In genomic region chr15:101068671-101069070, GRCm38 (mm10) we compare ENCODE assay signal across 17 mouse cellular contexts. TPM values are rescaled to one million over a fixed set of nuclear protein-coding genes. Genes with fewer than 3 reads are reported as not detected.
DNase-seq lines count a peak whose midpoint lies in the region; ATAC-seq and TF ChIP-seq lines count a peak whose summit lies in the region.
"Had no signal": no experiment of that assay in that cellular context is flagged by ENCODE, and none has a peak within 500 bp of the region (broad histone marks: within the 10 kb centered on the region; RNA-seq: fewer than 3 reads in every experiment).

No protein-coding gene starts in this region.

- H3K4me3 ChIP-seq in hindbrain, embryonic 12.5 days = no peak overlapping the region
- H3K4me3 ChIP-seq in hindbrain, embryonic 14.5 days (replicated peaks; ENCODE audit: low read length) = no peak overlapping the region
- no peak overlapping the region for H3K4me3 ChIP-seq in embryonic facial prominence, embryonic 12.5 days
- no peak overlapping the region for H3K4me3 ChIP-seq in kidney, postnatal 0 days (replicated peaks; ENCODE audit: low read depth, low read length)
- H3K4me3 ChIP-seq: erythroblast, embryonic 14.5 days; hindbrain, embryonic 15.5 days had no signal

- no peak for TF ChIP-seq CTCF in brain, embryonic 14.5 days (IDR thresholded peaks at IDR 0.05; ENCODE audit: borderline replicate concordance, extremely low read depth, insufficient read depth, insufficient read length)
- no peak for TF ChIP-seq CTCF in kidney, postnatal 0 days (IDR thresholded peaks at IDR 0.05; ENCODE audit: low read depth)

- peak overlapping the region; percentile 86; the same call in 1 of the 2 replicates for H3K27ac ChIP-seq in hindbrain, embryonic 12.5 days
- H3K27ac ChIP-seq in hindbrain, embryonic 14.5 days = no peak overlapping the region; the same call in 1 of the 2 replicates
- peak overlapping the region; percentile 43; the same call in 1 of the 2 replicates for H3K27ac ChIP-seq in embryonic facial prominence, embryonic 12.5 days
- H3K27ac ChIP-seq in kidney, postnatal 0 days = peak overlapping the region; percentile 82
- H3K27ac ChIP-seq: hindbrain, embryonic 15.5 days had no signal

- peaks cover 4% of the 10 kb centered on the region; the same call in 1 of the 2 replicates for H3K36me3 ChIP-seq in hindbrain, embryonic 12.5 days
- no peaks in the 10 kb centered on the region for H3K36me3 ChIP-seq in hindbrain, embryonic 14.5 days (replicated peaks; ENCODE audit: control insufficient read depth, insufficient read depth)
- no peaks in the 10 kb centered on the region for H3K36me3 ChIP-seq in embryonic facial prominence, embryonic 12.5 days
- no peaks in the 10 kb centered on the region for H3K36me3 ChIP-seq in kidney, postnatal 0 days (ENCODE audit: insufficient read depth, low read length)
- H3K36me3 ChIP-seq: hindbrain, embryonic 15.5 days had no signal

- H3K4me1 ChIP-seq in hindbrain, embryonic 12.5 days = peaks cover 76% of the 10 kb centered on the region
- peaks cover 45% of the 10 kb centered on the region for H3K4me1 ChIP-seq in hindbrain, embryonic 14.5 days (replicated peaks; ENCODE audit: control insufficient read depth, insufficient read depth, low read length)
- H3K4me1 ChIP-seq in embryonic facial prominence, embryonic 12.5 days = peaks cover 74% of the 10 kb centered on the region
- peaks cover 77% of the 10 kb centered on the region for H3K4me1 ChIP-seq in kidney, postnatal 0 days (replicated peaks; ENCODE audit: insufficient read depth, low read length)

- no peaks in the 10 kb centered on the region for H3K9me3 ChIP-seq in hindbrain, embryonic 12.5 days (replicated peaks)
- no peaks in the 10 kb centered on the region for H3K9me3 ChIP-seq in hindbrain, embryonic 14.5 days (ENCODE audit: control insufficient read depth, low read length)
- no peaks in the 10 kb centered on the region for H3K9me3 ChIP-seq in embryonic facial prominence, embryonic 12.5 days
- no peaks in the 10 kb centered on the region for H3K9me3 ChIP-seq in kidney, postnatal 0 days (replicated peaks; ENCODE audit: low read length)
- H3K9me3 ChIP-seq: hindbrain, embryonic 15.5 days had no signal

- no peak for ATAC-seq in hindbrain, embryonic 12.5 days (ENCODE audit: low FRiP score)
- ATAC-seq in hindbrain, embryonic 14.5 days (ENCODE audit: low FRiP score) = no peak
- no peak for ATAC-seq in embryonic facial prominence, embryonic 12.5 days (ENCODE audit: insufficient number of reproducible peaks, insufficient read depth, low FRiP score, low TSS enrichment)
- no peak for ATAC-seq in kidney, postnatal 0 days (replicated peaks; ENCODE audit: low FRiP score, low read depth)

- no peak for TF ChIP-seq POLR2A in brain, embryonic 14.5 days (IDR thresholded peaks at IDR 0.05; ENCODE audit: borderline replicate concordance, extremely low read depth, insufficient read depth, insufficient read length, poor library complexity, severe bottlenecking)

- H3K27me3 ChIP-seq in hindbrain, embryonic 12.5 days = no peaks in the 10 kb centered on the region
- H3K27me3 ChIP-seq in hindbrain, embryonic 14.5 days (ENCODE audit: control insufficient read depth, insufficient read depth, low read length) = no peaks in the 10 kb centered on the region
- H3K27me3 ChIP-seq in embryonic facial prominence, embryonic 12.5 days = no peaks in the 10 kb centered on the region
- H3K27me3 ChIP-seq in kidney, postnatal 0 days (ENCODE audit: insufficient read depth, low read length) = no peaks in the 10 kb centered on the region
- H3K27me3 ChIP-seq: hindbrain, embryonic 15.5 days had no signal

- 52% methylated on average over 4 of the region's 4 CpGs for WGBS in hindbrain, embryonic 12.5 days
- 40% methylated on average over 4 of the region's 4 CpGs for WGBS in hindbrain, embryonic 14.5 days
- WGBS in embryonic facial prominence, embryonic 12.5 days = 65% methylated on average over 4 of the region's 4 CpGs
- WGBS in kidney, postnatal 0 days = 62% methylated on average over 4 of the region's 4 CpGs

- no peak overlapping the region for H3K9ac ChIP-seq in hindbrain, embryonic 12.5 days
- no peak overlapping the region for H3K9ac ChIP-seq in hindbrain, embryonic 14.5 days
- no peak overlapping the region for H3K9ac ChIP-seq in embryonic facial prominence, embryonic 12.5 days
- H3K9ac ChIP-seq in kidney, postnatal 0 days (ENCODE audit: low read depth, low read length) = no peak overlapping the region
- H3K9ac ChIP-seq: hindbrain, embryonic 15.5 days had no signal

- DNase-seq in hindbrain, embryonic 14.5 days (ENCODE audit: low spot score) = no peak
- peak; percentile 28 for DNase-seq in brain, embryonic 14.5 days (ENCODE audit: low read depth)
- no peak for DNase-seq in kidney, postnatal 0 days (ENCODE audit: low spot score)
- no peak for DNase-seq in cerebellum, adult 9-10 months
- no peak for DNase-seq in frontal cortex, postnatal 25 days (ENCODE audit: low spot score in 2 of 2)
- DNase-seq in heart, postnatal 4 days = no peak
- DNase-seq: adrenal gland, adult 8-10 months; gastrocnemius, postnatal 14 days; layer of hippocampus, adult 9-11 months; lung, adult 2 months; spleen, adult 18-20 months had no signal

- no peak overlapping the region for H3K4me2 ChIP-seq in hindbrain, embryonic 12.5 days (replicated peaks)
- no peak overlapping the region for H3K4me2 ChIP-seq in hindbrain, embryonic 14.5 days (replicated peaks)
- H3K4me2 ChIP-seq in embryonic facial prominence, embryonic 12.5 days (replicated peaks) = no peak overlapping the region
- no peak overlapping the region for H3K4me2 ChIP-seq in kidney, postnatal 0 days (ENCODE audit: low read length)
- H3K4me2 ChIP-seq: hindbrain, embryonic 15.5 days had no signal

RNA-seq across cellular contexts. Expression of gene Fignl2, which starts 9.7 kb away (rescaled TPM):
- polyA plus RNA-seq in hindbrain, embryonic 12.5 days (2016; fragmentation: Nextera tagmentation; extraction: Ambion mirVana) = 0.41 and 0.44 TPM in 2 replicates
- polyA plus RNA-seq in hindbrain, embryonic 14.5 days (2014; fragmentation: Nextera tagmentation; extraction: Ambion mirVana) = 0.16 and 0.17 TPM in 2 replicates
- polyA plus RNA-seq in brain, embryonic 14.5 days (2012; rRNA removed) = 1.5 and 2.1 TPM in 2 replicates
- 0.36 and 0.38 TPM in 2 replicates for polyA plus RNA-seq in embryonic facial prominence, embryonic 12.5 days (2016; fragmentation: Nextera tagmentation; extraction: Ambion mirVana)
- 0.38 and 0.47 TPM in 2 replicates for polyA plus RNA-seq in kidney, postnatal 0 days (2015; fragmentation: Nextera tagmentation; extraction: Ambion mirVana)
- 1 to 10 TPM; 3.2 to 4.2 TPM for total RNA-seq in heart, postnatal 4 days (2021)
- polyA plus RNA-seq: erythroblast, embryonic 14.5 days had no signal

RNA-seq across cellular contexts. Expression of gene Gm47841, which starts 21.5 kb away (rescaled TPM):
- not detected in 2 replicates for polyA plus RNA-seq in hindbrain, embryonic 12.5 days (2016; fragmentation: Nextera tagmentation; extraction: Ambion mirVana)
- not detected in 2 replicates for polyA plus RNA-seq in hindbrain, embryonic 14.5 days (2014; fragmentation: Nextera tagmentation; extraction: Ambion mirVana)
- polyA plus RNA-seq in brain, embryonic 14.5 days (2012; rRNA removed) = not detected in 2 replicates
- not detected in 2 replicates for polyA plus RNA-seq in embryonic facial prominence, embryonic 12.5 days (2016; fragmentation: Nextera tagmentation; extraction: Ambion mirVana)
- not detected in 2 replicates for polyA plus RNA-seq in kidney, postnatal 0 days (2015; fragmentation: Nextera tagmentation; extraction: Ambion mirVana)
- total RNA-seq in heart, postnatal 4 days (2021) = under 1 TPM; 0.26 to 0.68 TPM
- total RNA-seq: gastrocnemius, postnatal 14 days; left cerebral cortex, postnatal 36 days had no signal
- polyA plus RNA-seq: cortical plate, adult 2 months; erythroblast, embryonic 14.5 days; hindbrain, embryonic 15.5 days had no signal

RNA-seq across cellular contexts. Expression of gene Ankrd33, which starts 46.9 kb away (rescaled TPM):
- polyA plus RNA-seq in hindbrain, embryonic 12.5 days (2016; fragmentation: Nextera tagmentation; extraction: Ambion mirVana) = not detected in 2 replicates
- not detected in 2 replicates for polyA plus RNA-seq in hindbrain, embryonic 14.5 days (2014; fragmentation: Nextera tagmentation; extraction: Ambion mirVana)
- not detected in 2 replicates for polyA plus RNA-seq in brain, embryonic 14.5 days (2012; rRNA removed)
- not detected in 2 replicates for polyA plus RNA-seq in embryonic facial prominence, embryonic 12.5 days (2016; fragmentation: Nextera tagmentation; extraction: Ambion mirVana)
- polyA plus RNA-seq in kidney, postnatal 0 days (2015; fragmentation: Nextera tagmentation; extraction: Ambion mirVana) = not detected in 2 replicates
- not detected for total RNA-seq in heart, postnatal 4 days (2021)
- total RNA-seq: gastrocnemius, postnatal 14 days had no signal
- polyA plus RNA-seq: cortical plate, adult 2 months; erythroblast, embryonic 14.5 days; hindbrain, embryonic 15.5 days had no signal

RNA-seq across cellular contexts. Expression of gene Acvrl1, which starts 59.7 kb away (rescaled TPM):
- polyA plus RNA-seq in hindbrain, embryonic 12.5 days (2016; fragmentation: Nextera tagmentation; extraction: Ambion mirVana) = 11.6 TPM in 2 replicates
- 5.7 and 6.2 TPM in 2 replicates for polyA plus RNA-seq in hindbrain, embryonic 14.5 days (2014; fragmentation: Nextera tagmentation; extraction: Ambion mirVana)
- 8.5 and 11.6 TPM in 2 replicates for polyA plus RNA-seq in brain, embryonic 14.5 days (2012; rRNA removed)
- 10.8 and 11.3 TPM in 2 replicates for polyA plus RNA-seq in embryonic facial prominence, embryonic 12.5 days (2016; fragmentation: Nextera tagmentation; extraction: Ambion mirVana)
- polyA plus RNA-seq in kidney, postnatal 0 days (2015; fragmentation: Nextera tagmentation; extraction: Ambion mirVana) = 16.9 and 17.8 TPM in 2 replicates
- total RNA-seq in heart, postnatal 4 days (2021) = 10 to 100 TPM; 20.5 to 21.7 TPM
- polyA plus RNA-seq: erythroblast, embryonic 14.5 days had no signal
